8 mouse cellular contexts compared by ENCODE assay signal in genomic region chr17:21579493-21580175, GRCm38 (mm10). TPM values are rescaled to one million over a fixed set of nuclear protein-coding genes. Genes with fewer than 3 reads are reported as not detected.
DNase-seq lines count a peak whose midpoint lies in the region; ATAC-seq and TF ChIP-seq lines count a peak whose summit lies in the region.

No protein-coding gene starts in this region.

- H3K27ac ChIP-seq in MEL (ENCODE audit: control insufficient read depth, low read depth, low read length): no peak overlapping the region
- no peak overlapping the region for H3K27ac ChIP-seq in midbrain, embryonic 13.5 days

- ATAC-seq in hematopoietic stem cell, adult 5-6 weeks (replicated peaks in 1 of 2; ENCODE audit: insufficient read depth in 1 of 2, low FRiP score in 2 of 2, low TSS enrichment in 1 of 2, low read depth in 1 of 2, poor library complexity in 2 of 2, severe bottlenecking in 2 of 2): peak; percentile 95 to 97
- ATAC-seq in midbrain, embryonic 13.5 days: peak; percentile 74

- intact Hi-C loops in left cerebral cortex, postnatal 25 days (cut with DNase I): no loop called here

- no peaks in the 10 kb centered on the region for H3K79me2 ChIP-seq in MEL (ENCODE audit: control insufficient read depth, insufficient read depth, low read length, poor library complexity)

- WGBS in midbrain, embryonic 13.5 days: 23% methylated on average over 5 of the region's 5 CpGs

- TF ChIP-seq CTCF in MEL (IDR thresholded peaks at IDR 0.05 in 2 of 3, conservative IDR thresholded peaks at IDR 0.05 in 1 of 3; ENCODE audit: control insufficient read depth in 1 of 3, insufficient read depth in 1 of 3, low read depth in 2 of 3, low read length in 3 of 3, poor library complexity in 1 of 3, severe bottlenecking in 1 of 3): peak; percentile 63 to 76 (median 64)

- peak; percentile 55 for DNase-seq in layer of hippocampus, adult 11-12 months (ENCODE audit: low spot score)
- DNase-seq in layer of hippocampus, postnatal 36 days: no peak
- DNase-seq in MEL (ENCODE audit: low read depth, low spot score): peak; percentile 90
- DNase-seq in embryo, embryonic 11.5 days (ENCODE audit: low read depth, low spot score): peak; percentile 42
- peak; percentile 35 to 60 for DNase-seq in left cerebral cortex, postnatal 25 days (ENCODE audit: low spot score in 2 of 2)
- DNase-seq in thymus, postnatal 0 days (ENCODE audit: low spot score): peak; percentile 80

- H3K9me3 ChIP-seq in MEL (replicated peaks; ENCODE audit: insufficient read depth, low read length): no peaks in the 10 kb centered on the region
- no peaks in the 10 kb centered on the region for H3K9me3 ChIP-seq in midbrain, embryonic 13.5 days

- H3K4me1 ChIP-seq in MEL (ENCODE audit: control insufficient read depth in 1 of 2, insufficient read depth in 2 of 2, low read length in 2 of 2): peaks cover 0 to 7% of the 10 kb centered on the region in 2 experiments; a peak in 1 of 4 replicates
- H3K4me1 ChIP-seq in midbrain, embryonic 13.5 days (replicated peaks): no peaks in the 10 kb centered on the region

- H3K9ac ChIP-seq in MEL (ENCODE audit: control insufficient read depth, low read depth, low read length, poor library complexity, severe bottlenecking): 0 out of 2 replicates have a peak overlapping the region, but pooled peaks have one; percentile 14
- no peak overlapping the region for H3K9ac ChIP-seq in midbrain, embryonic 13.5 days (replicated peaks)

- TF ChIP-seq POLR2A in MEL (IDR thresholded peaks at IDR 0.05; ENCODE audit: control insufficient read depth in 1 of 2, insufficient read depth in 1 of 2, low read depth in 1 of 2, low read length in 2 of 2, poor library complexity in 1 of 2): no peak

- peaks cover 0 to 5% of the 10 kb centered on the region in 2 experiments; a peak in 2 of 4 replicates for H3K36me3 ChIP-seq in MEL (ENCODE audit: control insufficient read depth in 1 of 2, insufficient read depth in 2 of 2, low read length in 2 of 2)
- H3K36me3 ChIP-seq in midbrain, embryonic 13.5 days: peaks cover 25% of the 10 kb centered on the region

- peak; percentile 66 for TF ChIP-seq RAD21 in MEL (IDR thresholded peaks at IDR 0.05; ENCODE audit: low read depth, low read length)

- no peak overlapping the region for H3K4me2 ChIP-seq in midbrain, embryonic 13.5 days (replicated peaks)

- H3K4me3 ChIP-seq in MEL (ENCODE audit: control insufficient read depth in 1 of 2, insufficient read depth in 1 of 2, low read depth in 2 of 2, low read length in 2 of 2): no peak overlapping the region
- no peak overlapping the region for H3K4me3 ChIP-seq in midbrain, embryonic 13.5 days (replicated peaks)

- no peak for TF ChIP-seq EP300 in MEL (IDR thresholded peaks at IDR 0.05; ENCODE audit: low read depth in 1 of 2, low read length in 2 of 2)

- no peaks in the 10 kb centered on the region for H3K27me3 ChIP-seq in MEL (ENCODE audit: control insufficient read depth in 1 of 2, insufficient read depth in 2 of 2, low read length in 2 of 2)
- no peaks in the 10 kb centered on the region for H3K27me3 ChIP-seq in midbrain, embryonic 13.5 days

TF ChIP-seq in MEL, 35 proteins besides CTCF, POLR2A, EP300 and RAD21:
- TF ChIP-seq JUND (IDR thresholded peaks at IDR 0.05; ENCODE audit: low read depth, low read length) (peak; percentile 83; the same call in 1 of the 2 replicates), MYC (IDR thresholded peaks at IDR 0.05; ENCODE audit: low read depth, low read length) (no peak), SMC3 (IDR thresholded peaks at IDR 0.05; ENCODE audit: low read depth, low read length) (peak; percentile 61), ZNF384 (IDR thresholded peaks at IDR 0.05; ENCODE audit: low read depth, low read length) (peak; percentile 78), TCF12 (IDR thresholded peaks at IDR 0.05; ENCODE audit: low read depth, low read length) (0 out of 2 replicates have a peak, but pooled peaks have one; percentile 6), BHLHE40 (IDR thresholded peaks at IDR 0.05; ENCODE audit: borderline replicate concordance, low read depth, low read length) (peak; percentile 25; the same call in 1 of the 2 replicates), CHD1 (IDR thresholded peaks at IDR 0.05; ENCODE audit: low read depth, low read length) (no peak), SIN3A (IDR thresholded peaks at IDR 0.05; ENCODE audit: low read length) (peak; percentile 27; the same call in 1 of the 2 replicates), UBTF (IDR thresholded peaks at IDR 0.05; ENCODE audit: borderline replicate concordance, insufficient read depth, low read depth, low read length) (no peak)

RNA-seq across cellular contexts. Expression of gene Zfp948, which starts 12.8 kb away (rescaled TPM):
- total RNA-seq in layer of hippocampus, postnatal 36 days (2021): 10 to 100 TPM; 11.8 to 12.7 TPM
- total RNA-seq in MEL (2012; rRNA removed): 2.3 and 3.5 TPM in 2 replicates
- polyA plus RNA-seq in MEL (2012; ENCODE audit: insufficient read depth in 1 of 2, insufficient read length in 2 of 2, low read depth in 1 of 2, low replicate concordance in 2 of 2, missing spikeins in 1 of 2): 1 to 10 TPM in 1 of 2 experiments, not detected in 1; 3.2 TPM
- total RNA-seq in hematopoietic stem cell, adult 5-6 weeks (2017): 2.0 and 3.5 TPM in 2 replicates
- total RNA-seq in left cerebral cortex, postnatal 25 days (2021): 10 to 100 TPM; 11.9 to 12.1 TPM
- 15.1 and 17.9 TPM in 2 replicates for polyA plus RNA-seq in midbrain, embryonic 13.5 days (2015; fragmentation: Nextera tagmentation; extraction: Ambion mirVana)
- polyA plus RNA-seq in thymus, postnatal 0 days (2015; fragmentation: Nextera tagmentation; extraction: Ambion mirVana): 2.2 and 2.6 TPM in 2 replicates

RNA-seq across cellular contexts. Expression of gene Zfp52, which starts 44.3 kb away (rescaled TPM):
- 1 to 10 TPM; 7.5 to 8.9 TPM for total RNA-seq in layer of hippocampus, postnatal 36 days (2021)
- total RNA-seq in MEL (2012; rRNA removed): 3.5 and 4.0 TPM in 2 replicates
- 1 to 10 TPM in 1 of 2 experiments, not detected in 1; 2.8 TPM for polyA plus RNA-seq in MEL (2012; ENCODE audit: insufficient read depth in 1 of 2, insufficient read length in 2 of 2, low read depth in 1 of 2, low replicate concordance in 2 of 2, missing spikeins in 1 of 2)
- 37.0 and 59.6 TPM in 2 replicates for total RNA-seq in hematopoietic stem cell, adult 5-6 weeks (2017)
- 1 to 10 TPM; 6.0 to 6.3 TPM for total RNA-seq in left cerebral cortex, postnatal 25 days (2021)
- 0.84 and 1.2 TPM in 2 replicates for polyA plus RNA-seq in midbrain, embryonic 13.5 days (2015; fragmentation: Nextera tagmentation; extraction: Ambion mirVana)
- 4.2 and 5.0 TPM in 2 replicates for polyA plus RNA-seq in thymus, postnatal 0 days (2015; fragmentation: Nextera tagmentation; extraction: Ambion mirVana)

Comparison
In these comparisons a context has a peak if more than half of its experiments do, and no peak if none do; other contexts are left out.
1. DNase-seq: peak in layer of hippocampus, adult 11-12 months (single experiment), MEL (single experiment), embryo, embryonic 11.5 days (single experiment), left cerebral cortex, postnatal 25 days (2 of 2) and thymus, postnatal 0 days (single experiment); none in layer of hippocampus, postnatal 36 days (0 of 2).